Mouse (Mus musculus): ENCODE measurements around the gene Adamts8.

The Adamts8 gene

DNA sequence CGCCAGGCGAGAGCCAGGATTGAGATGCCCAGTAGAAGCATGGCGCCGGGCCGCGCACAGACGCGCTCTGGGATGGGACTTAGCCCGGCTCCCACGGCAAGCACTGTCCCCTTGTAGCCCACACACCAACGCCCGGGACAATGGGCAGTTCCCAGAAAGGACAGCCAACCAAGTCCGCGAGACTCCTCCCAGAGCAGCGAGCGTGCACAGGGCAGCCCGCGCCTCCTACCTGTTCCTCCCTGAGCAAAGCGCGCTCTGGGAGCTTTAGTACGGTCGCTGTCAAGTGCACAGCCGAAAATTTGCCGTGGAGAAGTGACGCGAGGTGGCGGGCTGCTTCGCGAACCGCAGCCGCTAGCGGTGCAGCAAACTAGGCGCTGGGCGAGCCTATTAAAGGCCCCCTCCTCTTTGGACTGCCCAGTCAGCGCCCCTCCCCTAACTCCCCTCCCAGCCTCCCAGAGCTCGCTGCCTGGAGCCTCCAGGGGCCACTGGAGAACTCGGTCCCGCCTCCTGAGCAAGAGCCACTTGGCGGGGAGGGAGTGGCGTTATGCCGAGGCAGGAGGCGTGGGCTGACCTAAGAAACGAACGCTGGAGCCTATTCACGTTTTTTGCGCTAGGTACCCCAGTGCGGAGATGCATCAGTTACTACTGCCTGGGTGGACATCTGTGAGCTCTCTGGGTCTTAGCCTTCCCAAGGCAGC lies 20.0 kb upstream of the Adamts8 start, which contains the start of gene Adamts15:
Gene Adamts15, minus strand, starts transcription at position 256 of the 698 bp plus-strand sequence.
- no peak for DNase-seq (ENCODE audit: low spot score)

DNA sequence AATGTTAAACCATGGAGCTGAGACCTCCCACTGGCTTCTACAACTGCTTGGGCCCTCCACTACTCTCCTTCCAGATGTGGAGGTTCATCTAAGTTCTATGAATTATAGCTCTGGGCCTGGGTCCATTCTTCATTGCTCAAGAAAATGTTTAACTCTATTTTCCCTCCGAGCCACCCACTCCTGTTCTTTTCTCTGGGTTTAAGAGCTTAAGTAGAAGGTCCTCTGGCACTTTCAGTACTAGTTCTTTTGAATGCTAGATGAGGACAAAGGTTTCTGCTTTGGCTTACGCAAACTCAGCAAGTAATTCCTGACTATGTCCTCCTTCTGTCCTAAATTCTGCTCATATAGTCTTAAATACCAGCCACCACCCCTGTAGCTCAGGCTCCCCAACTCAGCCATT lies 13.6 kb upstream of the Adamts8 start:
- DNase-seq (ENCODE audit: low spot score): no peak

GRCm38 (mm10) chr9:30932346-30932745 lies 10.0 kb upstream of the Adamts8 start:
- DNase-seq (ENCODE audit: low spot score): no peak

GRCm38 (mm10) chr9:30934827-30935226 lies 7.5 kb upstream of the Adamts8 start:
- no peak for DNase-seq (ENCODE audit: low spot score)

- DNase-seq (ENCODE audit: low spot score): no peak
These were observed 5.5 kb upstream of the Adamts8 start for GRCm38 (mm10) chr9:30936674-30937438.

GRCm38 (mm10) chr9:30940328-30940727 lies 2.0 kb upstream of the Adamts8 start:
- peak; percentile 11 for DNase-seq (ENCODE audit: low spot score)

DNA sequence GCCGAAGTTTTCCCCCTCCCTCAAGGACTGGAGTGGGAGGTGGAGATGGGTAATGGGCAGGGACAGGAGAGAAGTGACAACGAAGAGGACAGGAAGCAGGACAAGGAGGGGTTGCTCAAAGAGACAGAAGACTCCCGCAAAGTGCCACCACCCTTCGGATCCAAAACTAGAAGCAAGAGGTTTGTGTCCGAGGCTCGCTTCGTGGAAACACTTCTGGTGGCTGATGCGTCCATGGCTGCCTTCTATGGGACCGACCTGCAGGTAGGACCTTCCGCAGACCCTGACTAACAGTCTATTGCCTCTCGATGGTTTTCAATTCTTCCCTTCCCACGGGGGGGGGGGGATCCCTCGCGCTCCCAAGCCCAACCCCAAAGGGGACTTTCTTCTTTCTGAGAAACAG lies 979 bp downstream of the Adamts8 start:
- no peak for DNase-seq (ENCODE audit: low spot score)

GRCm38 (mm10) chr9:30944234-30944633 lies 1.9 kb downstream of the Adamts8 start:
- DNase-seq (ENCODE audit: low spot score): no peak

- no peak for DNase-seq (ENCODE audit: low spot score)
These were observed 2.9 kb downstream of the Adamts8 start for GRCm38 (mm10) chr9:30945276-30945675.

DNA sequence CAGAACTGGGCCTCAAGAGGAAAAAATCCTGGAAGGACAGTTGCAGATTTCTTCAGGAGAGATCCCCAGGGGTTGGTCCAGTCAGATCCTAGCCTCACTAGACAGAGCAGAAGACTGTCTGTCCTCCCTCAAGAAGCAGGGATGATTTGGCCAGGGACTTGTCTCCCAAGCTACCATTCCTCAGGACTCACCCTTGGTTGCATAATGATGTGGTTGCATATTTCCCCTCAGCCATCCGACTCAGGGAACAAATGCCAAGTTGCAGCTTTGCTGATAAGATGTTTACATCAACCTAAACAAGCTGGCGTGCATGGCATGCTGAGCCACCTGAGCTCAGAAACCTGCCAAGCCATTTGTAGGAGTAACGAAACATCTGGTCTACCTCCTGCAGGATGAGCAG lies 7.1 kb downstream of the Adamts8 start:
- DNase-seq (ENCODE audit: low spot score): no peak

GRCm38 (mm10) chr9:30949971-30950370 lies 7.6 kb downstream of the Adamts8 start:
- no peak for DNase-seq (ENCODE audit: low spot score)

DNA sequence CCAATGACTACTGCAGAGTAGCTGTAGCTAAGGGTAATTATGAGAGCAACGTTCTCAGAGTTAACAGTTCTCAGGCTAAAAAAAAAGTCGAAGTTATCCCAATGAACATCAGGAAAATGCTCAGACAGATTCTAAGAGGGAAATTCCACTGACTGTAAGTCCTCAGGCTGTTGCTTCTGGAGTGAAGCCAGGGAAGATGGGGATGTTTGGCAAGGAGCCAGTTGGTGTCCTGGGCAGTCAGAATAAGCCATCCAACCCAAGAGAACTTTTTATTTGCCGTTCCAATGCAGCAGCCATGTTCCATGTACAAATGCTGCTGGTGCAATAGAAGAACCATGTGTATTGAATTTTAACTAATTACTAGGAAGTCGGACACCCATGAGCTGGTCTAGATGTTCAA lies 8.2 kb downstream of the Adamts8 start:
- DNase-seq (ENCODE audit: low spot score): no peak

- DNase-seq (ENCODE audit: low spot score): no peak
These were observed 9.1 kb downstream of the Adamts8 start for GRCm38 (mm10) chr9:30951461-30951860.

DNA sequence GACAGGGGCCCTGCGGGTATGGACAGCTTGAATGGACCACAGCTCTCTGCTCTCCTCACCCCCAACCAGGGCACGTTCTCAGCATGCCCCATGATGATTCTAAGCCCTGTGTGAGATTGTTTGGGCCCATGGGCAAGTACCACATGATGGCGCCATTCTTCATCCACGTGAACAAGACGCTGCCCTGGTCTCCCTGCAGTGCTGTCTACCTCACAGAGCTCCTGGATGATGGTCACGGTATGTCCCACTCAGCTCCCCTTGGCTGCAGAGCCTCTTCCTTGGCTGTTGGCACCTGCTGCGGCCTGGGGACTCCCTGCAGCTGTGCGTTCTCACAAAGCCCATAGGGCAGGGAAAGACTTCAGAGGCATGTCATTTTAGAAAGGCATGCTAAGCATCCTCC lies 10.9 kb downstream of the Adamts8 start:
- no peak for DNase-seq (ENCODE audit: low spot score)

DNA sequence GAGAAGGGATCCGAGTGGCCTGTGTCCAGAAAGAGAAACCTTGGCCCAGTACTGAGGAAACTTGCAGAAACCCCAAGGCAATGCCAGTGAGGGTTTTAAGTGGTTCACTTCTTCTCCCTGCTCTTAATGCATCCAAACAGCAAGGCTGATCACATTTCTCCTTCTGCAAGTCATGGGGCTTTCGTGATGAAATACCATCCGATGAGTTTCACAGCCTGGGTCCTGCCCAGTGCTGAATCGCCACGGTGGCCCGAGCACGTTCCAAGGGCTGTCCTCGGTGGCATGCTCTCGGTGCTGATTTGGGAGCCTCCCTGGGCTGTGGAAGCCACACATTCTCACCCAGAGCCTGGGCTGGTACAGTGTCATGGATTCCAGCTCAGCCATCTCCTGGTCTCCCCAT lies 12.9 kb downstream of the Adamts8 start:
- DNase-seq (ENCODE audit: low spot score): no peak

DNA sequence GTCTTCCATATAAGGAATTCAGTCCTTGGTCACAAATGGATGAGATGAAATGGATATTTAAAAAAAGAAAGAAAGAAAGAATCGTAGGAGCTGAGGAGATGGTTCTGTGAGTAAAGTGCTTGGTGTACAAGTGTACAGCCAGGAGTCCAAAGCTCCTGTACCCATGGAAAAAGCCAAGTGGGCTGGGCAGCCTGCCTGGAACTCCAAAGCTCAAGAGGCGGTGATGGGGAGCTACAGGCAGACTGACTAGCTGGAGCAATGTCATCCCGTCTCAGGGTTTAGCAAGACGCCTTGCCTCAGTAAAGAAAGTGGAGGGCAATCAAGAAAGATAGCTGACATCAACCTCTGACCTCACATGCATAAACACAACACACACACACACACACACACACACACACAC lies 21.4 kb downstream of the Adamts8 start:
- DNase-seq (ENCODE audit: low spot score): no peak

- no peak for DNase-seq (ENCODE audit: low spot score)
These were observed 22.3 kb downstream of the Adamts8 start for GRCm38 (mm10) chr9:30964685-30965084.

DNA sequence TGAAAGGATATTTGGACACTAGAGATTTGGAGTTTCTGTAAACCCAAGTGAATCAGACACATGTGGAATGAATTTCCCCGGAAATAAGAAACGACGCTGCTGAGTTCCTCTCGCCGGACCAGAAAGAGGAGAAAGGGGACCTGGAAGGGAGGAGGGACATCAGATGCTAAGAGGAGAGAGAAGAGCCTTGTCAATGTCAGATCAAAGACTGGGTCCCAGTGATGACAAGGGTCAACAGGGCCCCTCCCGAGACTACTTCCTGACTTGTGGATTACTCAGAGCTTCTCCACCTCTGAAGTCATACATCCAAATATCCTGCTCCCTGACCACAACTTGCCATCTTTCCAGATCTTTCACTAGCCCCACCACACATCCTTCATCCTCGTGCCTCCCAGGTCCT lies 24.5 kb downstream of the Adamts8 start:
- DNase-seq (ENCODE audit: low spot score): no peak

- no peak for DNase-seq (ENCODE audit: low spot score)
These were observed 25.8 kb downstream of the Adamts8 start for GRCm38 (mm10) chr9:30968130-30968529.

DNA sequence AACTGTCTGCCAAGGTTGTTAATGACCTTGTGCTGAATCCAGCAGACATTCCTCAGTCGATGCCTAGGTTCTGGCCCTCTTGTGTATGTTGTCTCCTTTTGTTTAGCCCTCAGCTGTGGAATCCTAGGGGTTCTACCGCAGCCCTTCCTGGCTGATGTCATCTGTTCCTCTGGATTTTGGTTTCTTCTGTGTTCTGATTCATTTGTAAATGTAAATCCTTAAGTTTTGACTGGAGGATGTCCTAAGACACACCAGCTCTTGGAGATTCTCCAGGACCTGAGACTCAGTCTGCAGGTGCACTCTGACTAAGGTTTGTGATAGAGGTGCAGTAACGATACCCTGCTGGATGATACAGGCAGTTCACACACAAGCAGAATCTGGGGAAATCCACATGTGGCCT lies 27.6 kb downstream of the Adamts8 start:
- DNase-seq (ENCODE audit: low spot score): no peak

- no peak for DNase-seq (ENCODE audit: low spot score)
These were observed 29.6 kb downstream of the Adamts8 start for GRCm38 (mm10) chr9:30971967-30972366.

GRCm38 (mm10) chr9:30976339-30977023 lies 34.1 kb downstream of the Adamts8 start:
- DNase-seq (ENCODE audit: low spot score): no peak

DNA sequence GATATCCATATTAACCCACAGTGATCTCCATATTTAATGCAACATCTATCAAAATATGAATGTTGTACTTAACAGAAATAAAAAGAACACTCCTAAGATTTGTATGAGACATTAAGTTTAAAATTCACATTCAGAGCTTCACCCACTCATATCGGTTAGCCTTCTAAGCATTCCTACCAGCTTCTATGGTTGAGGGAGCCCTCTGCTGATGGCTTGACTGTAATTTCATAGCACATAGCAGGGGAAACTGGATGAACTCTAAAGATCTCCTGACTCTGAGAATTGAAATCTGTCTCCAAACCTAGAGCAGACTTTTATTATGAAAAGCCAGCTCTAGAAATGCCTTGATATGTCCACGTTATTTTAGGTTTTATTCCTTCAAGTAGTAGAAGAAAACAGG lies 38.1 kb downstream of the Adamts8 start:
- DNase-seq (ENCODE audit: low spot score): no peak

Data from T-cell, adult 2 months (primary cell).